Mouse (Mus musculus) midbrain, embryonic 16.5 days (tissue): ENCODE data around the gene Chit1. TPM values are rescaled to one million over a fixed set of nuclear protein-coding genes. Genes with fewer than 3 reads are reported as not detected.

Experiments
- ATAC-seq: fragments of 200-750 bp; cut with Nextera tagmentation; 2 replicates; pipeline ENCODE4 v1.8.0; 2017; ENCODE audit warnings: moderate TSS enrichment
- H3K27ac ChIP-seq: fragments of 300-500 bp; sonication (generic); 2 replicates; pipeline ENCODE4 v1.5.1; 2014; ENCODE audit warnings: mild to moderate bottlenecking, low read length, mixed read lengths
- H3K27me3 ChIP-seq: fragments of 300-500 bp; sonication (generic); 2 replicates; pipeline ENCODE4 v1.6.1; 2014; ENCODE audit warnings: low read depth, low read length, mixed read lengths; ENCODE audit not compliant: control insufficient read depth, insufficient read depth
- H3K36me3 ChIP-seq: fragments of 300-500 bp; sonication (generic); 2 replicates; pipeline ENCODE4 v1.6.1; 2014; ENCODE audit warnings: mild to moderate bottlenecking, low read length, moderate library complexity, mixed read lengths; ENCODE audit not compliant: control insufficient read depth, insufficient read depth
- H3K4me1 ChIP-seq: fragments of 300-500 bp; sonication (generic); 2 replicates; pipeline ENCODE4 v1.6.1; 2014; ENCODE audit warnings: mild to moderate bottlenecking, low read length, mixed read lengths; ENCODE audit not compliant: control insufficient read depth, insufficient read depth
- H3K4me2 ChIP-seq: fragments of 300-500 bp; sonication (generic); 2 replicates; pipeline ENCODE4 v1.6.1; 2014; ENCODE audit warnings: mild to moderate bottlenecking, low read length, mixed read lengths
- H3K4me3 ChIP-seq: fragments of 300-500 bp; sonication (generic); 2 replicates; pipeline ENCODE4 v1.5.1; 2014; ENCODE audit warnings: low read depth, mild to moderate bottlenecking, low read length, moderate library complexity, mixed read lengths
- H3K9ac ChIP-seq: fragments of 300-500 bp; sonication (generic); 2 replicates; pipeline ENCODE4 v1.6.1; 2014; ENCODE audit warnings: low read depth, low read length, mixed read lengths
- H3K9me3 ChIP-seq: fragments of 300-500 bp; sonication (generic); replicated peaks from 2 replicates; pipeline ENCODE4 v1.6.1; 2014; ENCODE audit warnings: mild to moderate bottlenecking, low read length, mixed read lengths; ENCODE audit not compliant: control insufficient read depth, poor library complexity, severe bottlenecking
- WGBS: fragments of 180-500 bp; shearing (Covaris S2); extraction: QIAGEN DNeasy Blood & Tissue Kit; methylation state at CpG from one replicate; pipeline ENCODE4 v1.1.7; 2014; 5-methylcytosine and 5-hydroxymethylcytosine counted together
- polyA plus RNA-seq: library from polyadenylated mRNA; unstranded; fragments of >200 nt; fragmentation: Nextera tagmentation; extraction: Ambion mirVana; gene quantifications from 2 replicates; pipeline ENCODE4 v1.2.1, GENCODE M21; 2015

Gene Chit1
- polyA plus RNA-seq, 1 experiment from 2014 or later, result 0.21 TPM

GRCm38 (mm10) chr1:134100401-134100800 lies 10.6 kb upstream of the Chit1 start:
- Histone ChIP-seq H3K4me1 (peaks cover 11% of the 10 kb centered on the region), H3K9ac (no peak overlapping the region)
- 78% methylated on average over 5 of the region's 5 CpGs for WGBS

DNA sequence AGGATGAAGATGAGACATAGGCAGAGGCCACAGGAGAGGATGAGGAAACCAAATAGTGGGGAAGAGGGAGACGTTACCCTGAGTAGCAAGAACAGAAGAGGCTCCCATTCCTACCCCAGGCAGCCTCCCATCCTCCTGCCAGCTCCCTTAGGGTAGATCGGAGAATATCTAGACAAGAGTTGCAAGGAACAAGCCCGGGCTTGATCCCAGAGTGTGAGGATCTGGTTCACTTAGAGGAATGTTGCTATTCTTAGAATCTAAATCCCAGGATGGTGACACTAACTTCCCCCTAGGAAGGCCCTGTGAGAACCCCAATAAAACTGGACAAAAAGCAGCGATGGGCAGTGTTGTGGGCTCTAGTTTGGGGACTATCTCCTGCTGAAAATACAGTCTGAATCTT lies 10.1 kb upstream of the Chit1 start:
- H3K4me1 ChIP-seq, result peaks cover 11% of the 10 kb centered on the region
- no peaks in the 10 kb centered on the region for H3K27me3 ChIP-seq
- H3K27ac ChIP-seq, result no peak overlapping the region
- H3K9me3 ChIP-seq, result no peaks in the 10 kb centered on the region
- no peaks in the 10 kb centered on the region for H3K36me3 ChIP-seq
- no peak overlapping the region for H3K4me3 ChIP-seq
- H3K4me2 ChIP-seq, result no peak overlapping the region
- no peak overlapping the region for H3K9ac ChIP-seq
- no peak for ATAC-seq
- 85% methylated on average over 4 of the region's 4 CpGs for WGBS

More at GRCm38 (mm10) chr1:134100401-134100800, 10.6 kb upstream of the Chit1 start:
- H3K27me3 ChIP-seq, result no peaks in the 10 kb centered on the region
- no peak overlapping the region for H3K27ac ChIP-seq
- H3K4me2 ChIP-seq, result no peak overlapping the region
- no peak overlapping the region for H3K4me3 ChIP-seq
- no peaks in the 10 kb centered on the region for H3K36me3 ChIP-seq
- no peaks in the 10 kb centered on the region for H3K9me3 ChIP-seq
- ATAC-seq, result no peak

GRCm38 (mm10) chr1:134101593-134101992 lies 9.4 kb upstream of the Chit1 start:
- no peaks in the 10 kb centered on the region for H3K36me3 ChIP-seq
- no peaks in the 10 kb centered on the region for H3K9me3 ChIP-seq
- H3K4me3 ChIP-seq, result no peak overlapping the region
- H3K27me3 ChIP-seq, result no peaks in the 10 kb centered on the region
- no peak for ATAC-seq
- H3K4me2 ChIP-seq, result no peak overlapping the region
- H3K27ac ChIP-seq, result no peak overlapping the region
- 69% methylated on average over 3 of the region's 3 CpGs for WGBS
- H3K9ac ChIP-seq, result no peak overlapping the region
- peaks cover 8% of the 10 kb centered on the region for H3K4me1 ChIP-seq

- no peak overlapping the region for H3K27ac ChIP-seq
Observed at GRCm38 (mm10) chr1:134103861-134104260, 7.2 kb upstream of the Chit1 start.

GRCm38 (mm10) chr1:134105043-134105763 lies 5.8 kb upstream of the Chit1 start:
- no peak overlapping the region for H3K4me3 ChIP-seq
- H3K9me3 ChIP-seq, result no peaks in the 10 kb centered on the region
- ATAC-seq, result no peak
- no peaks in the 10 kb centered on the region for H3K36me3 ChIP-seq
- no peak overlapping the region for H3K27ac ChIP-seq
- no peak overlapping the region for H3K4me2 ChIP-seq
- H3K4me1 ChIP-seq, result no peaks in the 10 kb centered on the region
- H3K27me3 ChIP-seq, result no peaks in the 10 kb centered on the region
- H3K9ac ChIP-seq, result no peak overlapping the region
- WGBS, result 75% methylated on average over 9 of the region's 11 CpGs

More at GRCm38 (mm10) chr1:134103861-134104260, 7.2 kb upstream of the Chit1 start:
- Histone ChIP-seq H3K27me3 (no peaks in the 10 kb centered on the region), H3K4me1 (peaks cover 6% of the 10 kb centered on the region), H3K9me3 (no peaks in the 10 kb centered on the region), H3K9ac (no peak overlapping the region), H3K4me3 (no peak overlapping the region), H3K36me3 (no peaks in the 10 kb centered on the region), H3K4me2 (no peak overlapping the region)
- no peak for ATAC-seq
- 65% methylated on average over 5 of the region's 5 CpGs for WGBS

- H3K27me3 ChIP-seq, result no peaks in the 10 kb centered on the region
- H3K4me2 ChIP-seq, result no peak overlapping the region
- H3K9ac ChIP-seq, result no peak overlapping the region
- no peak for ATAC-seq
- no peak overlapping the region for H3K27ac ChIP-seq
- H3K4me1 ChIP-seq, result no peaks in the 10 kb centered on the region
- H3K4me3 ChIP-seq, result no peak overlapping the region
- no peaks in the 10 kb centered on the region for H3K36me3 ChIP-seq
- no peaks in the 10 kb centered on the region for H3K9me3 ChIP-seq
- 59% methylated on average over 3 of the region's 3 CpGs for WGBS
Observed at GRCm38 (mm10) chr1:134105764-134106430, 5.1 kb upstream of the Chit1 start.

GRCm38 (mm10) chr1:134106719-134107118 lies 4.3 kb upstream of the Chit1 start:
- Histone ChIP-seq H3K9ac (no peak overlapping the region), H3K4me1 (no peaks in the 10 kb centered on the region), H3K4me2 (no peak overlapping the region), H3K9me3 (no peaks in the 10 kb centered on the region), H3K36me3 (no peaks in the 10 kb centered on the region), H3K27me3 (no peaks in the 10 kb centered on the region), H3K27ac (no peak overlapping the region), H3K4me3 (no peak overlapping the region)
- WGBS, result 4% methylated on average over 5 of the region's 5 CpGs
- no peak for ATAC-seq

DNA sequence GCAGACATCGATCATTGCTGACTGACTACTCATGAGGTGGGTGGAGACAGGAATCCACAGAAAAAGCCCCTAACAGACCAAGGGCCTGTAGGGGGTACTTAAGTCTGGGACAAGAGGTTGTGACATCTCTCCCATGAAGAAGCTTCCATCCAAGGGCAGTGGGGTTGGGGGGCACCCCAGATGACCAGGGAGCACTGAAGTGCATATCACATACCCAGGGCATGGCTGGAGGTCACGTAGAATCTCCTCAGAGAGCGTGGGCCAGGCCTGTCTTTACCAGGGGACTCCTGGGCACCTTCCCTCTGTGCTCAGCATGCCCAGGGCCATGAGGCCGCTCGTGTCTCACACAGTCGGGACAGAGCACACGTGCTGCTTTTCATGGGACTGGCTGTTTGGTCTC lies 3.3 kb upstream of the Chit1 start:
- Histone ChIP-seq H3K9me3 (no peaks in the 10 kb centered on the region), H3K4me2 (no peak overlapping the region), H3K4me1 (no peaks in the 10 kb centered on the region), H3K4me3 (no peak overlapping the region), H3K27ac (no peak overlapping the region), H3K9ac (no peak overlapping the region), H3K36me3 (no peaks in the 10 kb centered on the region), H3K27me3 (no peaks in the 10 kb centered on the region)
- no peak for ATAC-seq
- WGBS, result 87% methylated on average over 7 of the region's 7 CpGs

DNA sequence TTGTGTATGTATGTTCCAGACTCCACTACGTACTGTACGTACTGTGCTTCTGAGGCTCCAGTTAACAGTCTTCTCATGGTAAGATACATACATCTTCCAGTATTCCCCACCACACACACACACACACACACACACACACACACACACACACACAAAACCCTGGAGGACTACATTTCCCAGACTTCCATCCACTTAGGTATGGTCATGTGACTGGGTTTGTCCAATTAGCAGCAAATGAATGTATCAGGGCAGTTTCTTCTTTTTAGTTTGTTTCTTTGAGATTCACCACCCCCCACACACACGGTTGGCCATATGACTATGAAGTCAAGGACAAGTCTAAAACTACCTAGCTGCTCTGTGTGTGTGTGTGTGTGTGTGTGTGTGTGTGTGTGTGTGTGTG lies 1.0 kb upstream of the Chit1 start:
- ATAC-seq, result no peak
- H3K9me3 ChIP-seq, result no peaks in the 10 kb centered on the region
- WGBS, result 93% methylated on average over 3 of the region's 3 CpGs
- H3K9ac ChIP-seq, result no peak overlapping the region
- H3K4me1 ChIP-seq, result no peaks in the 10 kb centered on the region
- no peak overlapping the region for H3K4me3 ChIP-seq
- no peak overlapping the region for H3K27ac ChIP-seq
- H3K36me3 ChIP-seq, result no peaks in the 10 kb centered on the region
- H3K4me2 ChIP-seq, result no peak overlapping the region
- H3K27me3 ChIP-seq, result no peaks in the 10 kb centered on the region
